Comparison of ENCODE assay signal across 20 mouse cellular contexts in the genomic region with DNA sequence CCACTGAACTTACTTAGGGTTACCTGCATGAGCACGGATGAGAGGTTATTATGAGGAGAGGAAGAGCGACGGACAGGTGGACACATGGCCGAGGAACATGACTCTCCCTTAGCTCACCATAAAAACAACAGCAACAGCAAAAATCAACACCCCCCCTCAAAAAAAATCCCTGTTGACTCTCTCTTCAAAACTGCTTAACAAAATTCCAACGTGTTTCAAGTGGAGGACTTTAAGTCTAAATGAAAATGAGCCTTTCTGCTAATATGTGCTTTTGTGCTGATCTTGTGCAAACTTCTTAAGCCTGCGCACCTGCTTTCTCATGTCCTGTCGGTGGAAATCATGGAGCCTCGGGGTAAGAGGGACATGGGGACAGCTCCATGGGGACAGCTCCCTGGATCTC.
"Had no signal": no experiment of that assay in that cellular context is flagged by ENCODE, and none has a peak within 500 bp of the region (broad histone marks: within the 10 kb centered on the region; RNA-seq: fewer than 3 reads in every experiment).

No protein-coding gene starts in this region.

- DNase-seq: lung, adult 2 months; lung, postnatal 36 days; midbrain, embryonic 14.5 days; retina, postnatal 1 day; right cerebral cortex, adult 18-20 months; right cerebral cortex, postnatal 25 days; right cerebral cortex, postnatal 4 days; spleen, adult 18-20 months; thymus, adult 18-20 months; thymus, postnatal 14 days; thymus, postnatal 36 days had no signal

- ATAC-seq: liver, embryonic 12.5 days; midbrain, embryonic 16.5 days had no signal

- H3K9me3 ChIP-seq: limb, embryonic 15.5 days; liver, embryonic 12.5 days; midbrain, embryonic 10.5 days; midbrain, embryonic 12.5 days; neural tube, embryonic 13.5 days; neural tube, embryonic 15.5 days had no signal

- H3K27me3 ChIP-seq: liver, embryonic 12.5 days had no signal

- H3K27ac ChIP-seq: limb, embryonic 15.5 days; liver, embryonic 12.5 days; liver, embryonic 14.5 days; midbrain, embryonic 10.5 days; midbrain, embryonic 12.5 days; neural tube, embryonic 13.5 days; neural tube, embryonic 15.5 days had no signal

- H3K4me2 ChIP-seq: limb, embryonic 15.5 days; liver, embryonic 12.5 days; midbrain, embryonic 12.5 days; neural tube, embryonic 13.5 days; neural tube, embryonic 15.5 days had no signal

- H3K4me3 ChIP-seq: limb, embryonic 15.5 days; liver, embryonic 12.5 days; midbrain, embryonic 10.5 days; midbrain, embryonic 12.5 days; myocyte; neural tube, embryonic 13.5 days; neural tube, embryonic 15.5 days had no signal

- H3K36me3 ChIP-seq: limb, embryonic 15.5 days; liver, embryonic 12.5 days; midbrain, embryonic 10.5 days; midbrain, embryonic 12.5 days; neural tube, embryonic 13.5 days; neural tube, embryonic 15.5 days had no signal

- H3K9ac ChIP-seq: limb, embryonic 15.5 days; liver, embryonic 12.5 days; liver, embryonic 14.5 days; midbrain, embryonic 12.5 days; neural tube, embryonic 13.5 days; neural tube, embryonic 15.5 days had no signal

- H3K4me1 ChIP-seq: liver, embryonic 12.5 days had no signal
